8 mouse cellular contexts compared by ENCODE assay signal in genomic region chr9:45370117-45370561, GRCm38 (mm10). TPM values are rescaled to one million over a fixed set of nuclear protein-coding genes. Genes with fewer than 3 reads are reported as not detected.
DNase-seq lines count a peak whose midpoint lies in the region; ATAC-seq and TF ChIP-seq lines count a peak whose summit lies in the region.
"Had no signal": no experiment of that assay in that cellular context is flagged by ENCODE, and none has a peak within 500 bp of the region (broad histone marks: within the 10 kb centered on the region; RNA-seq: fewer than 3 reads in every experiment).

Fxyd6 (plus strand) TSS chr9:45370185.

- no peaks in the 10 kb centered on the region for H3K27me3 ChIP-seq in hindbrain, postnatal 0 days (ENCODE audit: insufficient read depth, low read length)
- no peaks in the 10 kb centered on the region for H3K27me3 ChIP-seq in limb, embryonic 11.5 days (ENCODE audit: control insufficient read depth, insufficient read depth, low read length)
- H3K27me3 ChIP-seq in midbrain, embryonic 15.5 days (replicated peaks): no peaks in the 10 kb centered on the region

- peak within 1 kb of the TSS; percentile 78 for H3K4me3 ChIP-seq in hindbrain, postnatal 0 days (ENCODE audit: low read length)
- H3K4me3 ChIP-seq in limb, embryonic 11.5 days (ENCODE audit: low read depth, low read length): peak within 1 kb of the TSS; percentile 57
- peak within 1 kb of the TSS; percentile 65 for H3K4me3 ChIP-seq in midbrain, embryonic 15.5 days

- intact Hi-C loops in gastrocnemius, postnatal 14 days (cut with DNase I; ENCODE audit: low total_unique reads): no loop called here

- under 1% methylated on average over 28 of the region's 28 CpGs for WGBS in hindbrain, postnatal 0 days
- WGBS in limb, embryonic 11.5 days: under 1% methylated on average over 28 of the region's 28 CpGs
- WGBS in midbrain, embryonic 15.5 days: under 1% methylated on average over 28 of the region's 28 CpGs

- H3K36me3 ChIP-seq in hindbrain, postnatal 0 days (ENCODE audit: insufficient read depth, low read length): no peaks in the 10 kb centered on the region
- no peaks in the 10 kb centered on the region for H3K36me3 ChIP-seq in limb, embryonic 11.5 days (ENCODE audit: control insufficient read depth, insufficient read depth, low read length)
- no peaks in the 10 kb centered on the region for H3K36me3 ChIP-seq in midbrain, embryonic 15.5 days (replicated peaks)

- ATAC-seq in common myeloid progenitor, adult 5-6 weeks (replicated peaks; ENCODE audit: low read depth, poor library complexity, severe bottlenecking): 0 out of 2 replicates have a peak, but pooled peaks have one; percentile 29
- ATAC-seq in hindbrain, postnatal 0 days: peak; percentile 81
- ATAC-seq in limb, embryonic 11.5 days (ENCODE audit: insufficient number of reproducible peaks, low FRiP score, low TSS enrichment, low read depth): peak; percentile 84
- peak; percentile 68 for ATAC-seq in midbrain, embryonic 15.5 days (replicated peaks)

- peak within 1 kb of the TSS; percentile 94 for H3K27ac ChIP-seq in hindbrain, postnatal 0 days
- no peak within 1 kb of the TSS for H3K27ac ChIP-seq in limb, embryonic 11.5 days (replicated peaks; ENCODE audit: low read depth, low read length)
- H3K27ac ChIP-seq in midbrain, embryonic 15.5 days: peak within 1 kb of the TSS; percentile 91

- peak within 1 kb of the TSS; percentile 86 for H3K4me2 ChIP-seq in hindbrain, postnatal 0 days (ENCODE audit: low read depth, low read length)
- H3K4me2 ChIP-seq in limb, embryonic 11.5 days (ENCODE audit: low read depth, severe bottlenecking): peak within 1 kb of the TSS; percentile 78
- peak within 1 kb of the TSS; percentile 52 for H3K4me2 ChIP-seq in midbrain, embryonic 15.5 days

- TF ChIP-seq CTCF in hindbrain, postnatal 0 days (IDR thresholded peaks at IDR 0.05; ENCODE audit: low read depth): no peak

- peaks cover 14% of the 10 kb centered on the region for H3K4me1 ChIP-seq in hindbrain, postnatal 0 days (ENCODE audit: insufficient read depth, low read length)
- H3K4me1 ChIP-seq in limb, embryonic 11.5 days (ENCODE audit: control insufficient read depth, insufficient read depth, low read length): peaks cover 8% of the 10 kb centered on the region; the same call in 1 of the 2 replicates
- peaks cover 33% of the 10 kb centered on the region for H3K4me1 ChIP-seq in midbrain, embryonic 15.5 days

- no peaks in the 10 kb centered on the region for H3K9me3 ChIP-seq in hindbrain, postnatal 0 days (ENCODE audit: low read length)
- H3K9me3 ChIP-seq in limb, embryonic 11.5 days (ENCODE audit: control insufficient read depth, low read length): no peaks in the 10 kb centered on the region
- H3K9me3 ChIP-seq in midbrain, embryonic 15.5 days: no peaks in the 10 kb centered on the region

- peak; percentile 87 to 90 for DNase-seq in adrenal gland, postnatal 36 days
- DNase-seq in gastrocnemius, postnatal 14 days: peak; percentile 70
- peak; percentile 82 for DNase-seq in hindbrain, postnatal 0 days (ENCODE audit: low spot score)
- DNase-seq in limb, embryonic 11.5 days (ENCODE audit: low spot score): peak; percentile 89
- DNase-seq in testis, postnatal 14 days (ENCODE audit: low spot score): peak; percentile 35

- peak within 1 kb of the TSS; percentile 80 for H3K9ac ChIP-seq in hindbrain, postnatal 0 days (replicated peaks; ENCODE audit: low read length)
- peak within 1 kb of the TSS; percentile 73 for H3K9ac ChIP-seq in limb, embryonic 11.5 days (ENCODE audit: low read length)
- H3K9ac ChIP-seq in midbrain, embryonic 15.5 days: peak within 1 kb of the TSS; percentile 63

RNA-seq across cellular contexts. Expression of gene Fxyd6, which starts in this region (rescaled TPM):
- 100 to 1,000 TPM; 222 to 224 TPM for total RNA-seq in adrenal gland, postnatal 36 days (2021)
- total RNA-seq in common myeloid progenitor, adult 5-6 weeks (2017): not detected in 2 replicates
- 10 to 100 TPM; 36.6 to 44.5 TPM for total RNA-seq in gastrocnemius, postnatal 14 days (2021)
- 461 and 490 TPM in 2 replicates for total RNA-seq in hindbrain, postnatal 0 days (2014; rRNA removed)
- 752 and 767 TPM in 2 replicates for polyA plus RNA-seq in hindbrain, postnatal 0 days (2015; fragmentation: Nextera tagmentation; extraction: Ambion mirVana)
- 74.7 and 84.9 TPM in 2 replicates for polyA plus RNA-seq in limb, embryonic 11.5 days (2014; fragmentation: Nextera tagmentation; extraction: Ambion mirVana)
- polyA plus RNA-seq in midbrain, embryonic 15.5 days (2015; fragmentation: Nextera tagmentation; extraction: Ambion mirVana): 639 and 647 TPM in 2 replicates
- total RNA-seq: hematopoietic stem cell, adult 5-6 weeks had no signal

Comparison
In these comparisons a context has a peak if more than half of its experiments do, and no peak if none do; other contexts are left out.
1. RNA of gene Fxyd6 (total RNA-seq): 461 to 490 TPM in hindbrain, postnatal 0 days, 222 to 224 TPM in adrenal gland, postnatal 36 days and 36.6 to 44.5 TPM in gastrocnemius, postnatal 14 days; not detected in common myeloid progenitor, adult 5-6 weeks; every median in the first group is over 10 times any median in the second.
2. RNA of gene Fxyd6 (total RNA-seq): 461 to 490 TPM in hindbrain, postnatal 0 days and 222 to 224 TPM in adrenal gland, postnatal 36 days; 36.6 to 44.5 TPM in gastrocnemius, postnatal 14 days; every median in the first group is over 4 times any median in the second.
3. Peak in ATAC-seq in common myeloid progenitor, adult 5-6 weeks; RNA of the gene not detected or under 1 TPM.
4. DNase-seq: peak in every context shown above with its lines; median percentile 89 in limb, embryonic 11.5 days; 88 in adrenal gland, postnatal 36 days; 82 in hindbrain, postnatal 0 days; 70 in gastrocnemius, postnatal 14 days; 35 in testis, postnatal 14 days.
5. ATAC-seq: peak in every context shown above with its lines; median percentile 84 in limb, embryonic 11.5 days; 81 in hindbrain, postnatal 0 days; 68 in midbrain, embryonic 15.5 days; 29 in common myeloid progenitor, adult 5-6 weeks.
6. Peak in every context shown above with its lines, with median percentiles within 50 percentile points of each other: H3K4me2 ChIP-seq, H3K4me3 ChIP-seq and H3K9ac ChIP-seq.